Mouse (Mus musculus) spleen, embryonic (tissue): Measurements from ENCODE around the gene Dnase1l3.

Experiments used
- CTCF ChIA-PET: fragments of 350-600 bp; sonication (Branson Sonifier 250); formaldehyde crosslinking; loops from one replicate; lab custom pipeline; 2022; lab: Charles Lee

Dnase1l3 gene

DNA sequence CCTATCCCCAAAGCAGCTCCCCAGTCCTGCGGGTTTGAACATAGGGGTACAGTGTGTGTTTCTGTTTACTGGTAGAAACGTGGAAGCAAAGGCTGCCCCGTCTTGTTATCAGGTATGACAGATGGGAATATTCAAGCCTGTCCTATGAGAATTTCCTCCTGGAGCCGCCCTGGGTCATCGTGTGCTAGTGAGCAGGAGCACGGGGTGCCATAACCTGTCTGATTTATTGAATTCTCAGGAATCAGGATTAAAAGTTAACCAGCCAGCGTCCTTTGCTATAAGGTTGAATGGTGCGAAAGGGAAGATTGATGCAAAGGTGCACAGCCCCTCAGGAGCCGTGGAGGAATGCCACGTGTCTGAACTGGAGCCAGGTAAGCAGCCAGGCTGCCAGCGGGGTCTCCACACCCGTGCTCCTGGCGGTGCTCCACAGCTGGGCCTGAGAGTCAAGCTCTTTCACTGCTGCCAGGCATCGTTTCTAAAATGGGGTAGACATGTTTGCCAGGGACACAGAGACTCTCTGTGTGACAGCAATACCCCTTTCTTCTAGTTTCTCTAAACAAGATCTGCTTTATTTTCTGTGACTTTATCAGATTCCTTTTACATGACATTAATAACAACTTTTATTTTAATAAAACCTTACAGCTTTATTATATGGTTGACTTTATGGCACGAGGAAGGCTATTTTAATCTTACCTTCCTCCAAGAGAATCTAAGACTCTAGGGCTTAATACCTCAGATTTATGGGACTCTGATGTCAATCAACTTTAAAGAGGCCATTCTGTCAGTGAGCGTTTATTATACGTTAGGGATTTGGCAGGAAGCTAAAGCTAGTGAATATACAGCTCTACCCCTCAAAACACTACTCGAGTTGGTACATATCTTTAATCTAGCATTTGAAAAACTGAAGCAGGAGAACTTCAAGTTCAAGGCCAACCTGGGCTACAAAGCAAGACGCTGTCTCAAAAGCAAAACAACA is 55.3 kb downstream of the Dnase1l3 start:
- CTCF ChIA-PET, result interaction anchor here (0.7 to 1.0 kb wide), 2 partner anchors 15 to 283 kb away, joined by 3 to 9 read pairs; no protein-coding TSS in a partner anchor

DNA sequence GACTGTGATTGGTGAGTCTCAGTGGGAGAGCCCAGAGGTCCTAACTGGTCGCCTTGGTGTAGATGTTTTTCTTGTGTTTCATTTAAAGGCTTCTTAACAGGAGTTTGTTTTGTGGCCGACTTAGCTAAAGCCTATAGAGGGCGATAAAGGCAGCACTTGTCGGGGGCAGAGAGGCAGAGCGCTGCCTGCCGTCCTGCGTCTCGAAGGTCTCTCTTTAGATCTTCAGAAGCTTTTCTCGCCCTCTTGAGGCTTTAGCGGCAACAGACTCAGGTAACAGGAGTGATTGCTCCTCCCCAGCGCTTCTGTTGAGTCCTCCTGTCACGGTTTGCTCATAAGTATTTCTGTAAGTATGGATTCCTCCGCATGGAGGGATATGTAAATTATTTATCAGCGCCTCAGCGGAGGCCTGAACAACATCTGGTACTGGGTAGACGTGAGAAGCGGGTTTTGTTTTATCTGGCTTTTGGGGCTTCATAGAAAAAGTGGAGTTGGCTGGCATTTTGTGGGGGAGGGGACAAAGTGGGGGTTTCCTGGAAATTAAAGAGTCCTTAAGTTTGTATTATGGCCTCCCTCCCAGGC is 57.2 kb downstream of the Dnase1l3 start:
- CTCF ChIA-PET, result no interaction called here

DNA sequence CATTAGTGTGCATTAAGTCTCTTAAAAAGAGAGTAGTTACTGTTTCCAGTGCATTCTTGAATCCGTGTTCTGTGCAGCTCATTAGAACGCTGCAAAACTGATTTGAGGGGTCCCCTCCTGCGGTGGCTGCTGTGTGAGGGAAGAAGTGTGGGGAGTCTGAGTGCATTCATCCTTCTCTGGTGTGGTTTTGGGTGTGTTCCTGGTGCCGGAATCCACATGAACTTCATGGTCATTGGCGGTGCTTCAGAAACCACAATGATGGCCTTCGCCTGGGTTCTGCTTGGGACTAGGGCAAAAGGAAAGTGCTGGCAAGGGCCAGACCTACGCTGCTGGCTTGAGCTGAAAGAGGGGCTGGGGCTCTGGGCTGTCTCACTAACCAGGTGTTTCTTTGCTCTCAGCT is 60.2 kb downstream of the Dnase1l3 start:
- CTCF ChIA-PET, result no interaction called here

DNA sequence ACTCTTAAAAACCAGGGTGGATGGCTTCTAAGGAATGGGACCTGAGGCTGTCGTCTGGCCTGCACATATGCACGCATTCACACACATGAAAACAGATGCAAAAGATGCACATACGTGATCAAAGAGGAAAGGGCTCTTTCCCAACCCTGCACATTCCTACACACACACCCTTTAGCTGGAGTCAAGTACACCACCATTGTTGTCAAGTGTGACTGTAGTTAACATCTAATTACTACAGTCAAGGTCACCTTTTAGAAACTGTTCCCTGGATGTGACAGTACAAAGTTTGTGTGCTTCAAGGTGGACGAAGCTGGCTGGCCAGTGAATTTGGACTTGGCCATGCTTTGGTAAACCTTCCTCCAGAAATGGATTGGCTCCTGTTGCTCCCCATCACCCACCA is 62.2 kb downstream of the Dnase1l3 start:
- CTCF ChIA-PET, result no interaction called here

DNA sequence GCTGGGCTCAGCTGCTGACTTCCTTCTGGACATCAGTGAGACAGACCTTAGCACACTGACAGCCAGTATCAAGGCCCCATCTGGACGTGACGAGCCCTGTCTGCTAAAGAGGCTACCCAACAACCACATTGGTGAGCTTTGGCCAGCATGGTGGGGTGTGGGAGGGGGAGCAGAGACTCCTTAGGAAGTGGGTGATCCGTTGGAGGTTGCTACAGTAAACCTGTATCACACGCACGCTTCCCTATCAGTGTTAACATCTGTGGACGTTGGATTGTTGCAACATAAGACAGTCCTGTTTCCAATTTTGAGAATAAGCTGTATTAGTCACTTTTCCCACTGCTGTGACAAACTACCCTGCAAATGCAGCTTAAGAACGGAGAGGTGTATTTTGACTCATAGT is 65.3 kb downstream of the Dnase1l3 start:
- CTCF ChIA-PET, result no interaction called here

DNA sequence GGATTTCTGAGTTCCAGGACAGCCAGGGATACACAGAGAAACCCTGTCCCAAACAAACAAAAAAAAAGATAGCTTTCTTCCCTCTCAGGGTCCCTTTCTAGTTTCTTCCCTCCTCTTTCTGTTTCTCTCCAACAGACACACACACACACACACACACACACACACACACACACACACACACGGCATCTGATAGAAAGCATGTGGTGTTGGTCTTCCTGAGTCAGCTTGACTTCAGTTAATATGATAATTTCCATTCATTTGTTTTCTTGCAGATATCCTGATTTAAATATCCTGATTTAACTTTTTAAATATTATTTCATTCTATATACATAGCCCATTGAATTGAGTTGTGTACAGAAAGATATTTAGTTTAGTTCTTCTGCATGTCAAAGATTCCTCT is 66.0 kb downstream of the Dnase1l3 start:
- CTCF ChIA-PET, result no interaction called here

DNA sequence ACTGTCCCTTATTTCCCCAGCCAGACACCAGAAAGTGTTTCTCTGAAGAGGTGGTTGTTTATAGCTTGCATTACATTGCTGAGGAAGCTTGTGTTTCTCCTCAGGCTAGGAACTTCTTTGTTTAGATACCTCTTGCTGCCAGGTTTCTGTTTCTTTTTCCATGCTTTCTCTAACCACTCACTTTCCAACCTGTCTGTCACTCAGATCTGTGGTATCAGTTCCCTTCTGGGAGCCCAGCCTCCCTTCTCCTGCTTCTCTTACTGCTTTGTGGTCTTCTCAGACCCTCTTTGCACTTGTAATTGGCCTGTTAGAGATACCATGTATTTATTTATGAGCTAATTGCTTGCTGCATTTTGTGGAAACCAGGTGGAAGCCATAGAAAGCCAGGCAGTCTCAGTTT is 70.7 kb downstream of the Dnase1l3 start:
- CTCF ChIA-PET, result interaction anchor here (0.7 kb wide), 1 partner anchor 107 kb away, joined by 14 read pairs; no protein-coding TSS in a partner anchor

DNA sequence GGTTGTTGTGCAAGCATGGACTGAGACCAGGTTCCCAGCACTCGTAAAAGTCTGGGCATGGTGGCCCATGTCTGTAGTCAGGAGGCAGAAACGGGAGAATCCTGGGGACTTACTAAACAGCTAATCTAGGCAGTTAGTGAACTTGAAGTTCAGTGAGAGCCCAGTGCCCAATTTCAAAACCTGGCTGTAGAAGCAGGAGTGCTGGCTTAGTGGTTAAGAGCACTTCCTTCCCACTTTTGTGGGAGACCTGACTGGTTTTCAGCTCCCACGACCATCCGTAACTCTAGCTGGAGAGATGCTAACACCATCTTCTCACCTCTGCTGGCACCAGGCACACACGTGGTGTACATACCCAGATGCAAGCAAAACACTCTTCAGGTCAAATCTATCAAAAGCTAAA is 72.9 kb downstream of the Dnase1l3 start:
- CTCF ChIA-PET, result no interaction called here

DNA sequence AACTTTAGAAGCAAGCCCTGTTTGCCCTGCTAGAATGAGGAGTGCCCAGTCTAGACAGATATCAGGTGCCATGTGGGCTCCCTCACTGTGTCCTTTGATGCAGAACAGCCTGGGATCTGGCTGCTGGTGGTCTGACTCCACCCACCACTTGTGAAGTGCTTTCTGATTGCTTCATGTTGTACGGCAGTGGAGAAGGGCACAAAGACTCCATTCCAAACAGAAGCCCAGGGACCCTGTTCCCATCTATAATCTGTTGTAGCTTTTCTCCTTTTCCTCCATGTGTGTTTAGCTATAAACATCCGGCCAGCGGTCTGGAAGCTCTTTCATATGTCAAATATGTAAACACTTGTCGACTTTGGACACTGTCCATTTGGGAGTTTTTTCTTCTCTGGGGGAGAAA is 74.5 kb downstream of the Dnase1l3 start:
- CTCF ChIA-PET, result no interaction called here

DNA sequence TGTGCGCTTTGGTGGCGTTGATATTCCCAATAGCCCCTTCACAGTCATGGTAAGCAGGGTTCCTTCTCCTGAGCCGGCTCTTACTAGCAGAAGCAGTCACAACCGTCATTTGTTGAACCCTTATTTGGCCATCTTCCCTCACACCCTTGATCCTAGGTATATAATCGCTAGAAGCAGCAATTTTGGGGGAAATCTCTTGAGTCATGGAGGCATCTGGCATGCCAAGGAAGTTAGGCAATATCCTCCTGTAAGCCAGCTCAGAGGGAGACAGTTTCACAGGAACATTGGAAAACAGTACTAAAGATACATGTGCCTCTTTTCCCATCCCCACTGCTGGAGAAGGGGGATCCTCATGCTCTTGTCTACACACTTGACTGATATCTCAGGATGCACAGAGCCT is 75.1 kb downstream of the Dnase1l3 start:
- CTCF ChIA-PET, result no interaction called here

DNA sequence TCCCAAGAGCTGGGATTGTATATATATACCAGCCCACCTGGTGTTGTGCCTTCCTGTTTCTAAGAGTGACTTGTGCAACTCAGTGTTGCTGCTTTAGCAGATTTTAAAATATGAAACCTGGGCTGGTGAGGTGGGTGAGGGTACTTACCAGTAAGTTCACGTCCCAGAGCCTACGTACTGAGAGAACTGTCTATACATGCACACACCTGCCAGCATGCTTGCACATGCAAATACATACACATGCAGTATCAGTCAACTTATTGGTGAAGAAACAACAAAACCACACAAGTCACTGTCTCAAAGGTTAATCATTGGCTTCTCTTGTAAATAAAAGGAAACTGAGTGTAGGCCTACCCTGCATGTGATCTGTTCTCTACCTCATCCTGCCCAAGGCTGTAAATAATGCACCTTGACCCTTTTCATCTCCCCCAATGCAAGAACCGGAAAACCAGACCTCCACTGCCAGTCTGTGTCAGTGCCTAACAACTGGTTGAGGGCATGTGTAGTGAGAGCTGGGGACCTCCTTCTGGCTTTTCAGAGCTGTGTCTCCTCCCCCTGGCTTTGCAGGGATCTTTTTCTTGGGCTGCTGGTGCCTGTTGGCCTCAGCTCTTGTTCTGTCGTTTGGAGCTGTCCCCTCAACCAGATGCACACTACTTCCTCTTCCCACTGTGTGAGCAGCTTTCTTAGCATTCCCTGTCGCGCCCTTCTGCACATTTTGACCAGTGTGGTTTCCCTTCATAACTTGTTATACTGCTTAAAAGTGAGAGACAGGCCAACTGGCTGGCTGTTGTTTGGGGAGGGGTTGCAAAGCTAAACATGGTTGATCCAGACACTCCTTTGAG is 76.0 kb downstream of the Dnase1l3 start:
- CTCF ChIA-PET, result no interaction called here
